Mouse (Mus musculus) C2C12 (cell line): Measurements from ENCODE around the gene Tbc1d20.

ENCODE experiments used
- CEBPB ChIP-seq: IDR thresholded peaks from one replicate; pipeline ENCODE4 v1.6.1; 2011; ENCODE audit warnings: low read depth, mild to moderate bottlenecking, control low read depth, moderate library complexity
- CTCF ChIP-seq: IDR thresholded peaks from one replicate; pipeline ENCODE4 v1.5.1; 2011; ENCODE audit not compliant: control insufficient read depth, insufficient read depth, insufficient read length
- FOSL1 ChIP-seq: IDR thresholded peaks from one replicate; pipeline ENCODE4 v1.8.0; 2011; ENCODE audit warnings: mild to moderate bottlenecking, low read length; ENCODE audit not compliant: poor library complexity, insufficient read depth, severe bottlenecking
- MAX ChIP-seq: IDR thresholded peaks from one replicate; pipeline ENCODE4 v1.6.1; 2011; ENCODE audit warnings: mild to moderate bottlenecking, control low read depth
- MYOD1 ChIP-seq: IDR thresholded peaks from one replicate; pipeline ENCODE4 v1.6.1; 2011; ENCODE audit warnings: low read depth; ENCODE audit not compliant: control insufficient read depth, insufficient read length
- MYOG ChIP-seq: IDR thresholded peaks from one replicate; pipeline ENCODE4 v1.6.1; 2011; ENCODE audit not compliant: control insufficient read depth, insufficient read length; ENCODE audit errors: extremely low read depth
- USF1 ChIP-seq: IDR thresholded peaks from one replicate; pipeline ENCODE4 v1.6.1; 2011; ENCODE audit warnings: low read depth, mild to moderate bottlenecking, control low read depth, moderate library complexity

DNA sequence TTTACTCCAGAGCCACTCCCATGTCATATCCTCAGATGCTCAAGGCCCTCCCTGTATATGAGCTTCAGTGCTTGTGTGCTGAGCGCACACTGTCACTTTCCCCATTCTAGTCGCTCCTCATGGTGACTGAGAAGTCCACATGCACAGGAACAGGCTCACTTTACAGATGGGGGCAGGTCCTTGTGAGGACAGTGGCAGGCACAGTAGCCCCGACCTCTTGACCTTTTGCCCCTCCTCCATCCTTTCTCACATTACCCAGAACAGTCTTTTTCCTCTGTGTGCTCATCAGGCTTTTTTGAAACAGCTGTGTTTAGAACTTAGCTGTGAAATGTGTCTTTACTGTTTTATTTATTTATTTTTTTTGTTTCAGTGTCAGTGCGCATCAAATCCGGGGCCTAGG is 10.2 kb downstream of the Tbc1d20 start:
- no peak for TF ChIP-seq FOSL1
- TF ChIP-seq CTCF = no peak
- TF ChIP-seq CEBPB = no peak
- no peak for TF ChIP-seq MYOD1
- TF ChIP-seq MAX = no peak
- TF ChIP-seq MYOG = no peak
- TF ChIP-seq USF1 = no peak
